Mouse (Mus musculus) intestine, embryonic 15.5 days (tissue): ENCODE measurements around the gene Adamts17. TPM values are rescaled to one million over a fixed set of nuclear protein-coding genes. Genes with fewer than 3 reads are reported as not detected.
A peak's percentile ranks its signal among the peaks of the same experiment; 100 is the strongest.

ENCODE experiments used
- ATAC-seq: fragments of 200-750 bp; cut with Nextera tagmentation; 2 replicates; pipeline ENCODE4 v1.8.0; 2017; ENCODE audit warnings: moderate TSS enrichment, moderate library complexity
- H3K27ac ChIP-seq: fragments of 300-500 bp; sonication (generic); 2 replicates; pipeline ENCODE4 v1.5.1; 2015; ENCODE audit warnings: mild to moderate bottlenecking, inconsistent platforms
- H3K27me3 ChIP-seq: fragments of 300-500 bp; sonication (generic); replicated peaks from 2 replicates; pipeline ENCODE4 v1.6.1; 2015; ENCODE audit warnings: inconsistent platforms
- H3K36me3 ChIP-seq: fragments of 300-500 bp; sonication (generic); 2 replicates; pipeline ENCODE4 v1.6.1; 2015; ENCODE audit warnings: inconsistent platforms
- H3K4me1 ChIP-seq: fragments of 300-500 bp; sonication (generic); replicated peaks from 2 replicates; pipeline ENCODE4 v1.6.1; 2015; ENCODE audit warnings: inconsistent platforms
- H3K4me2 ChIP-seq: fragments of 300-500 bp; sonication (generic); replicated peaks from 2 replicates; pipeline ENCODE4 v1.6.1; 2015; ENCODE audit warnings: mild to moderate bottlenecking, inconsistent platforms
- H3K4me3 ChIP-seq: fragments of 300-500 bp; sonication (generic); replicated peaks from 2 replicates; pipeline ENCODE4 v1.5.1; 2015; ENCODE audit warnings: inconsistent platforms
- H3K9ac ChIP-seq: fragments of 300-500 bp; sonication (generic); 2 replicates; pipeline ENCODE4 v1.6.1; 2015; ENCODE audit warnings: inconsistent platforms
- H3K9me3 ChIP-seq: fragments of 300-500 bp; sonication (generic); 2 replicates; pipeline ENCODE4 v1.6.1; 2016; ENCODE audit warnings: inconsistent platforms
- WGBS: fragments of 180-500 bp; shearing (Covaris S2); methylation state at CpG from one replicate; pipeline ENCODE4 v1.1.7; 2015; 5-methylcytosine and 5-hydroxymethylcytosine counted together
- polyA plus RNA-seq: library from polyadenylated mRNA; unstranded; fragments of >200 nt; fragmentation: Nextera tagmentation; extraction: Ambion mirVana; gene quantifications from 2 replicates; pipeline ENCODE4 v1.2.1, GENCODE M21; 2015

Adamts17 gene
- polyA plus RNA-seq, 1 experiment from 2014 or later = 3.3 TPM

GRCm38 (mm10) chr7:66963541-66963940 lies 124.0 kb downstream of the Adamts17 start:
- Histone ChIP-seq H3K27ac (no peak overlapping the region), H3K4me1 (peaks cover 21% of the 10 kb centered on the region), H3K9ac (no peak overlapping the region), H3K27me3 (no peaks in the 10 kb centered on the region), H3K4me2 (no peak overlapping the region), H3K36me3 (no peaks in the 10 kb centered on the region), H3K9me3 (no peaks in the 10 kb centered on the region), H3K4me3 (no peak overlapping the region)
- 30% methylated on average over 8 of the region's 8 CpGs for WGBS
- ATAC-seq = no peak

GRCm38 (mm10) chr7:66966541-66967205 lies 127.1 kb downstream of the Adamts17 start:
- no peaks in the 10 kb centered on the region for H3K27me3 ChIP-seq
- H3K4me2 ChIP-seq = no peak overlapping the region
- H3K4me3 ChIP-seq = no peak overlapping the region
- H3K36me3 ChIP-seq = no peaks in the 10 kb centered on the region
- peak; percentile 60 for ATAC-seq
- WGBS = 44% methylated on average over 6 of the region's 6 CpGs
- H3K9me3 ChIP-seq = no peaks in the 10 kb centered on the region
- H3K9ac ChIP-seq = no peak overlapping the region
- H3K27ac ChIP-seq = peak overlapping the region; percentile 29; the same call in 1 of the 2 replicates
- peaks cover 17% of the 10 kb centered on the region for H3K4me1 ChIP-seq

GRCm38 (mm10) chr7:66967206-66967919 lies 127.8 kb downstream of the Adamts17 start:
- H3K4me3 ChIP-seq = no peak overlapping the region
- no peaks in the 10 kb centered on the region for H3K9me3 ChIP-seq
- H3K4me1 ChIP-seq = peaks cover 17% of the 10 kb centered on the region
- H3K36me3 ChIP-seq = no peaks in the 10 kb centered on the region
- no peak overlapping the region for H3K27ac ChIP-seq
- no peak overlapping the region for H3K9ac ChIP-seq
- WGBS = 61% methylated on average over 8 of the region's 8 CpGs
- no peaks in the 10 kb centered on the region for H3K27me3 ChIP-seq
- no peak overlapping the region for H3K4me2 ChIP-seq
- ATAC-seq = peak; percentile 32; the same call in 1 of the 2 replicates

- H3K4me3 ChIP-seq = no peak overlapping the region
- no peaks in the 10 kb centered on the region for H3K36me3 ChIP-seq
- H3K9ac ChIP-seq = no peak overlapping the region
- WGBS = 45% methylated on average over 6 of the region's 6 CpGs
- H3K4me2 ChIP-seq = no peak overlapping the region
- no peaks in the 10 kb centered on the region for H3K9me3 ChIP-seq
- peak overlapping the region; percentile 29; the same call in 1 of the 2 replicates for H3K27ac ChIP-seq
- no peak for ATAC-seq
- peaks cover 17% of the 10 kb centered on the region for H3K4me1 ChIP-seq
- no peaks in the 10 kb centered on the region for H3K27me3 ChIP-seq
Measured at GRCm38 (mm10) chr7:66968661-66969060, 129.1 kb downstream of the Adamts17 start.

GRCm38 (mm10) chr7:66969199-66969598 lies 129.7 kb downstream of the Adamts17 start:
- 32% methylated on average over 2 of the region's 2 CpGs for WGBS
- Histone ChIP-seq H3K36me3 (no peaks in the 10 kb centered on the region), H3K9ac (no peak overlapping the region), H3K27me3 (no peaks in the 10 kb centered on the region), H3K27ac (peak overlapping the region; percentile 29; the same call in 1 of the 2 replicates), H3K4me2 (no peak overlapping the region), H3K9me3 (no peaks in the 10 kb centered on the region), H3K4me1 (peaks cover 17% of the 10 kb centered on the region), H3K4me3 (no peak overlapping the region)
- no peak for ATAC-seq

- Histone ChIP-seq H3K4me2 (no peak overlapping the region), H3K4me3 (no peak overlapping the region), H3K9ac (no peak overlapping the region), H3K4me1 (peaks cover 17% of the 10 kb centered on the region), H3K36me3 (no peaks in the 10 kb centered on the region), H3K9me3 (no peaks in the 10 kb centered on the region), H3K27ac (no peak overlapping the region), H3K27me3 (no peaks in the 10 kb centered on the region)
- no peak for ATAC-seq
- 58% methylated on average over 2 of the region's 2 CpGs for WGBS
Measured at GRCm38 (mm10) chr7:66970235-66970634, 130.7 kb downstream of the Adamts17 start.

- no peaks in the 10 kb centered on the region for H3K36me3 ChIP-seq
- WGBS = 56% methylated on average over 2 of the region's 2 CpGs
- no peak overlapping the region for H3K9ac ChIP-seq
Measured at GRCm38 (mm10) chr7:66970974-66971373, 131.4 kb downstream of the Adamts17 start.

GRCm38 (mm10) chr7:66974859-66975258 lies 135.3 kb downstream of the Adamts17 start:
- H3K9me3 ChIP-seq = no peaks in the 10 kb centered on the region
- no peaks in the 10 kb centered on the region for H3K27me3 ChIP-seq
- H3K4me1 ChIP-seq = no peaks in the 10 kb centered on the region
- no peak overlapping the region for H3K27ac ChIP-seq
- H3K9ac ChIP-seq = no peak overlapping the region
- no peak overlapping the region for H3K4me3 ChIP-seq
- 47% methylated on average over 10 of the region's 10 CpGs for WGBS
- no peaks in the 10 kb centered on the region for H3K36me3 ChIP-seq
- no peak for ATAC-seq
- no peak overlapping the region for H3K4me2 ChIP-seq

More at GRCm38 (mm10) chr7:66970974-66971373, 131.4 kb downstream of the Adamts17 start:
- ATAC-seq = no peak
- Histone ChIP-seq H3K4me2 (no peak overlapping the region), H3K27ac (no peak overlapping the region), H3K27me3 (no peaks in the 10 kb centered on the region), H3K4me1 (peaks cover 15% of the 10 kb centered on the region), H3K9me3 (no peaks in the 10 kb centered on the region), H3K4me3 (no peak overlapping the region)

- Histone ChIP-seq H3K4me3 (no peak overlapping the region), H3K4me1 (no peaks in the 10 kb centered on the region), H3K27me3 (no peaks in the 10 kb centered on the region), H3K27ac (no peak overlapping the region), H3K9ac (no peak overlapping the region), H3K4me2 (no peak overlapping the region), H3K36me3 (no peaks in the 10 kb centered on the region), H3K9me3 (no peaks in the 10 kb centered on the region)
- ATAC-seq = no peak
- WGBS = 96% methylated on average over 9 of the region's 9 CpGs
Measured at GRCm38 (mm10) chr7:66976371-66976770, 136.8 kb downstream of the Adamts17 start.

GRCm38 (mm10) chr7:66981591-66981990 lies 142.1 kb downstream of the Adamts17 start:
- H3K27ac ChIP-seq = no peak overlapping the region
- 76% methylated on average over 6 of the region's 6 CpGs for WGBS
- ATAC-seq = no peak

GRCm38 (mm10) chr7:66982084-66982483 lies 142.5 kb downstream of the Adamts17 start:
- ATAC-seq = no peak

More at GRCm38 (mm10) chr7:66981591-66981990, 142.1 kb downstream of the Adamts17 start:
- no peak overlapping the region for H3K9ac ChIP-seq
- no peak overlapping the region for H3K4me2 ChIP-seq
- no peaks in the 10 kb centered on the region for H3K4me1 ChIP-seq
- H3K27me3 ChIP-seq = no peaks in the 10 kb centered on the region
- H3K36me3 ChIP-seq = no peaks in the 10 kb centered on the region
- no peak overlapping the region for H3K4me3 ChIP-seq
- no peaks in the 10 kb centered on the region for H3K9me3 ChIP-seq

GRCm38 (mm10) chr7:66987671-66988070 lies 148.1 kb downstream of the Adamts17 start:
- H3K9ac ChIP-seq = no peak overlapping the region
- 97% methylated on average over 4 of the region's 4 CpGs for WGBS
- no peaks in the 10 kb centered on the region for H3K27me3 ChIP-seq
- no peak overlapping the region for H3K27ac ChIP-seq
- H3K4me3 ChIP-seq = no peak overlapping the region
- no peak overlapping the region for H3K4me2 ChIP-seq
- no peaks in the 10 kb centered on the region for H3K4me1 ChIP-seq
- no peaks in the 10 kb centered on the region for H3K36me3 ChIP-seq
- no peaks in the 10 kb centered on the region for H3K9me3 ChIP-seq
- no peak for ATAC-seq

More at GRCm38 (mm10) chr7:66982084-66982483, 142.5 kb downstream of the Adamts17 start:
- no peak overlapping the region for H3K4me3 ChIP-seq
- no peaks in the 10 kb centered on the region for H3K27me3 ChIP-seq
- H3K9me3 ChIP-seq = no peaks in the 10 kb centered on the region
- H3K27ac ChIP-seq = no peak overlapping the region
- WGBS = 78% methylated on average over 5 of the region's 5 CpGs
- H3K9ac ChIP-seq = no peak overlapping the region
- H3K4me1 ChIP-seq = no peaks in the 10 kb centered on the region
- H3K36me3 ChIP-seq = no peaks in the 10 kb centered on the region
- H3K4me2 ChIP-seq = no peak overlapping the region
